Mouse (Mus musculus) hindbrain, postnatal 0 days (tissue): ENCODE results near the gene Agpat1. TPM values are rescaled to one million over a fixed set of nuclear protein-coding genes. Genes with fewer than 3 reads are reported as not detected.

Source experiments
- ATAC-seq: fragments of 200-750 bp; cut with Nextera tagmentation; 2 replicates; pipeline ENCODE4 v1.8.0; 2017; ENCODE audit warnings: mild to moderate bottlenecking, moderate TSS enrichment, moderate library complexity
- DNase-seq: peaks from one replicate; pipeline ENCODE4 v3.0.0-alpha.2; 2015; ENCODE audit warnings: low spot score
- H3K27ac ChIP-seq: fragments of 300-500 bp; sonication (generic); 2 replicates; pipeline ENCODE4 v1.5.1; 2014; ENCODE audit warnings: mild to moderate bottlenecking
- H3K27me3 ChIP-seq: fragments of 300-500 bp; sonication (generic); 2 replicates; pipeline ENCODE4 v1.6.1; 2014; ENCODE audit warnings: low read length, mixed read lengths; ENCODE audit not compliant: insufficient read depth
- H3K36me3 ChIP-seq: fragments of 300-500 bp; sonication (generic); 2 replicates; pipeline ENCODE4 v1.6.1; 2014; ENCODE audit warnings: low read length, mixed read lengths; ENCODE audit not compliant: insufficient read depth
- H3K4me1 ChIP-seq: fragments of 300-500 bp; sonication (generic); 2 replicates; pipeline ENCODE4 v1.6.1; 2014; ENCODE audit warnings: antibody characterized with exemption, low read length, mixed read lengths; ENCODE audit not compliant: insufficient read depth
- H3K4me2 ChIP-seq: fragments of 300-500 bp; sonication (generic); 2 replicates; pipeline ENCODE4 v1.6.1; 2014; ENCODE audit warnings: low read depth, mild to moderate bottlenecking, low read length, moderate library complexity, mixed read lengths
- H3K4me3 ChIP-seq: fragments of 300-500 bp; sonication (generic); 2 replicates; pipeline ENCODE4 v1.5.1; 2014; ENCODE audit warnings: low read length
- H3K9ac ChIP-seq: fragments of 300-500 bp; sonication (generic); replicated peaks from 2 replicates; pipeline ENCODE4 v1.6.1; 2014; ENCODE audit warnings: mild to moderate bottlenecking, low read length, moderate library complexity, mixed read lengths
- H3K9me3 ChIP-seq: fragments of 300-500 bp; sonication (generic); 2 replicates; pipeline ENCODE4 v1.6.1; 2016; ENCODE audit warnings: low read length, mixed read lengths
- CTCF ChIP-seq: IDR thresholded peaks from 2 replicates; pipeline ENCODE4 v1.5.1; 2016; ENCODE audit warnings: antibody characterized with exemption, control low read depth, low read depth
- WGBS: fragments of 180-500 bp; shearing (Covaris S2); extraction: QIAGEN DNeasy Blood & Tissue Kit; methylation state at CpG from one replicate; pipeline ENCODE4 v1.1.7; 2014; 5-methylcytosine and 5-hydroxymethylcytosine counted together
- polyA plus RNA-seq: library from polyadenylated mRNA; unstranded; fragments of >200 nt; fragmentation: Nextera tagmentation; extraction: Ambion mirVana; gene quantifications from 2 replicates; pipeline ENCODE4 v1.2.1, GENCODE M21; 2015
- total RNA-seq: library from RNA; depleted of rRNA; stranded (reverse); fragments of >200 nt; gene quantifications from 2 replicates; pipeline ENCODE4 v1.2.3, GENCODE M21; 2014

Gene Agpat1
- total and polyA plus RNA-seq, 2 experiments from 2014 or later = 98.4 to 322 TPM

GRCm38 (mm10) chr17:34626062-34626772, 22.2 kb downstream of the Agpat1 start:
- TF ChIP-seq CTCF = no peak
- DNase-seq = no peak
- H3K27ac ChIP-seq = peak overlapping the region; percentile 95
- H3K4me2 ChIP-seq = peak overlapping the region; percentile 98
- peaks cover 6% of the 10 kb centered on the region; the same call in 1 of the 2 replicates for H3K36me3 ChIP-seq
- peak overlapping the region; percentile 59 for H3K9ac ChIP-seq
- H3K9me3 ChIP-seq = no peaks in the 10 kb centered on the region
- no peak for ATAC-seq
- peaks cover 38% of the 10 kb centered on the region for H3K4me1 ChIP-seq
- H3K4me3 ChIP-seq = peak overlapping the region; percentile 55
- WGBS = 46% methylated on average over 16 of the region's 16 CpGs
- H3K27me3 ChIP-seq = no peaks in the 10 kb centered on the region

- H3K4me3 ChIP-seq = peak overlapping the region; percentile 55
- peak overlapping the region; percentile 98 for H3K4me2 ChIP-seq
- peaks cover 6% of the 10 kb centered on the region; the same call in 1 of the 2 replicates for H3K36me3 ChIP-seq
- WGBS = 0% methylated on average over 18 of the region's 18 CpGs
- H3K9me3 ChIP-seq = no peaks in the 10 kb centered on the region
- no peaks in the 10 kb centered on the region for H3K27me3 ChIP-seq
- H3K4me1 ChIP-seq = peaks cover 42% of the 10 kb centered on the region
- ATAC-seq (peak; percentile 21; the same call in 1 of the 2 replicates), DNase-seq (peak; percentile 80)
- TF ChIP-seq CTCF = peak; percentile 75
- H3K27ac ChIP-seq = peak overlapping the region; percentile 95
- peak overlapping the region; percentile 59 for H3K9ac ChIP-seq
These were observed 22.7 kb downstream of the Agpat1 start for GRCm38 (mm10) chr17:34626773-34627092.

GRCm38 (mm10) chr17:34627093-34627942, 23.3 kb downstream of the Agpat1 start:
- peak overlapping the region; percentile 59 for H3K9ac ChIP-seq
- 0 out of 2 replicates have a peak, but pooled peaks have one; percentile 3 for TF ChIP-seq CTCF
- H3K27me3 ChIP-seq = no peaks in the 10 kb centered on the region
- peak overlapping the region; percentile 95 for H3K27ac ChIP-seq
- H3K4me2 ChIP-seq = peak overlapping the region; percentile 98
- H3K4me3 ChIP-seq = peak overlapping the region; percentile 55
- H3K36me3 ChIP-seq = peaks cover 6% of the 10 kb centered on the region; the same call in 1 of the 2 replicates
- H3K4me1 ChIP-seq = peaks cover 44% of the 10 kb centered on the region
- no peaks in the 10 kb centered on the region for H3K9me3 ChIP-seq
- ATAC-seq (peak; percentile 88), DNase-seq (peak; percentile 95)
- under 1% methylated on average over 43 of the region's 45 CpGs for WGBS

- peak within 1 kb of the TSS; percentile 59 for H3K9ac ChIP-seq
- peak within 1 kb of the TSS; percentile 95 for H3K27ac ChIP-seq
- peak within 1 kb of the TSS; percentile 98 for H3K4me2 ChIP-seq
- H3K4me3 ChIP-seq = peak within 1 kb of the TSS; percentile 55
- no peaks in the 10 kb centered on the region for H3K27me3 ChIP-seq
- TF ChIP-seq CTCF = no peak
- WGBS = 5% methylated on average over 29 of the region's 29 CpGs
- ATAC-seq (no peak), DNase-seq (peak; percentile 33)
- no peaks in the 10 kb centered on the region for H3K36me3 ChIP-seq
- no peaks in the 10 kb centered on the region for H3K9me3 ChIP-seq
- H3K4me1 ChIP-seq = peaks cover 44% of the 10 kb centered on the region
These were observed 24.0 kb downstream of the Agpat1 start, which contains the start of gene Ppt2 for GRCm38 (mm10) chr17:34627943-34628643. Gene Ppt2 (minus strand): TSS chr17:34628510.

DNA sequence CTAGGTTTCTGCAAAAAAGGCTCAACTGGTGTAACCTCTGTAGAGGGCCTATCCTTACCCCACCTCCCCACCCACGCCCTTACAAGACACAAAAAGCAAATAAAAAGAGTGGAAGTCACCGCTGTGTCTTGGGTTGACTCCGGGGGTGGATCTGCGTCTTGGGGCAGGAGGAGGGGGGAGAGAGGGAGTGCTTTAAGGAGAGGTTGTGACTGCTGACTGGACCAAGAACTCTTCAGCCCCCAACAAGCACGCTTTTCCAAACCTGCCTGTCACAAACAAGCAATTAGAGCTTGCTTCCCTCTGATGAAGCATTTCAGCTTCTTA, 24.5 kb downstream of the Agpat1 start:
- H3K27me3 ChIP-seq = no peaks in the 10 kb centered on the region
- peak overlapping the region; percentile 59; the same call in 1 of the 2 replicates for H3K9ac ChIP-seq
- DNase-seq (no peak), ATAC-seq (no peak)
- WGBS = 22% methylated on average over 5 of the region's 5 CpGs
- no peaks in the 10 kb centered on the region for H3K36me3 ChIP-seq
- H3K4me3 ChIP-seq = peak overlapping the region; percentile 55
- TF ChIP-seq CTCF = no peak
- H3K27ac ChIP-seq = peak overlapping the region; percentile 95
- H3K9me3 ChIP-seq = no peaks in the 10 kb centered on the region
- peaks cover 44% of the 10 kb centered on the region for H3K4me1 ChIP-seq
- peak overlapping the region; percentile 98 for H3K4me2 ChIP-seq

DNA sequence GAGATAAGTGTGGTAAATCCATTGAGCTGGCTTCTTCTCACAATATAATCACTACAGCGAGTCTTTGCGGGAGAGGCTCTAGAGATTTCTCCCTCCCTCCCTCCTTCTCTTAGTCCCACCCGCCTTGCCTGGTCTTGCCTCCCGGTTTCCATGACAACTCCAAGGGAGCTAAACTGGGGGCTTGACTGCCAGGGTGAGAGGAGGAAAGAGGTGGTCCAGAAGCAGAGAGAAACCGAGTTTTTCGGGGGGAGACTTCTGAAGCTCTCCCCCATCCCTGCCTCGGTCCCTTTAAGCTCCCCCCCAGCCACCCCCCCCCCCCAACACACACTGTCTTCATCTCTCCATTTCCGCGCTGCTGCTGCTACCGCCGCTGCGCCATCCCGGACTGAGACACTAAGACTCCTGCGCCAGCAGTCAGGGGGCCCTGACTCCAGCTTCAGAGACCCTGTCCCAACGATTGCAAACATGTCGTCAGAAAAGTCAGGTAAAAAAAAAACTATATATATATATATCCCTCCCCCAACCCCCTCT, 25.2 kb downstream of the Agpat1 start, which contains the start of gene Prrt1:
Prrt1 (plus strand) TSS at position 313 of the 531 bp plus-strand sequence.
- H3K27ac ChIP-seq = peak within 1 kb of the TSS; percentile 95
- peaks cover 44% of the 10 kb centered on the region for H3K4me1 ChIP-seq
- TF ChIP-seq CTCF = no peak
- ATAC-seq = no peak
- WGBS = 0% methylated on average over 16 of the region's 16 CpGs
- H3K27me3 ChIP-seq = no peaks in the 10 kb centered on the region
- H3K9me3 ChIP-seq = no peaks in the 10 kb centered on the region
- peak within 1 kb of the TSS; percentile 59 for H3K9ac ChIP-seq
- H3K4me3 ChIP-seq = peak within 1 kb of the TSS; percentile 55
- peak; percentile 77 for DNase-seq
- peak within 1 kb of the TSS; percentile 98 for H3K4me2 ChIP-seq
- no peaks in the 10 kb centered on the region for H3K36me3 ChIP-seq
